Mouse (Mus musculus) testis, postnatal 14 days (tissue): Measurements from ENCODE around the gene Apol10a.
"Not testable (repeated sequence)": the region's sequence is repeated elsewhere in the genome, so short reads cannot be mapped to it uniquely, and the experiment has no call there.

Source experiments
- DNase-seq: peaks from one replicate; pipeline ENCODE4 v3.0.0; 2021; ENCODE audit warnings: low spot score

The Apol10a gene

GRCm38 (mm10) chr15:77476693-77477092 lies at the start of gene Apol10a:
Apol10a (plus strand) TSS chr15:77477047.
- DNase-seq, result not testable (repeated sequence)

GRCm38 (mm10) chr15:77428690-77429448 lies 48.0 kb upstream of the Apol10a start:
- not testable (repeated sequence) for DNase-seq

- not testable (repeated sequence) for DNase-seq
Measured at GRCm38 (mm10) chr15:77444746-77445145, 32.1 kb upstream of the Apol10a start.

- not testable (repeated sequence) for DNase-seq
Measured at GRCm38 (mm10) chr15:77445668-77446067, 31.2 kb upstream of the Apol10a start.

GRCm38 (mm10) chr15:77447392-77447791 lies 29.5 kb upstream of the Apol10a start, which contains the start of gene Apol7b:
Apol7b (minus strand) TSS chr15:77447492.
- DNase-seq, result not testable (repeated sequence)

GRCm38 (mm10) chr15:77449927-77450326 lies 26.9 kb upstream of the Apol10a start:
- not testable (repeated sequence) for DNase-seq

- DNase-seq, result not testable (repeated sequence)
Measured at GRCm38 (mm10) chr15:77474699-77475390, 2.0 kb upstream of the Apol10a start.

- no peak for DNase-seq
Measured at GRCm38 (mm10) chr15:77482140-77482794, 5.4 kb downstream of the Apol10a start.

- DNase-seq, result not testable (repeated sequence)
Measured at GRCm38 (mm10) chr15:77493181-77493580, 16.3 kb downstream of the Apol10a start.

GRCm38 (mm10) chr15:77494694-77495093 lies 17.8 kb downstream of the Apol10a start:
- not testable (repeated sequence) for DNase-seq

- not testable (repeated sequence) for DNase-seq
Measured at GRCm38 (mm10) chr15:77507966-77508365, 31.1 kb downstream of the Apol10a start, which contains the start of gene Apol11a. Apol11a (plus strand) TSS chr15:77508271.

GRCm38 (mm10) chr15:77520596-77520995 lies 43.7 kb downstream of the Apol10a start:
- DNase-seq, result not testable (repeated sequence)

GRCm38 (mm10) chr15:77523186-77523843 lies 46.5 kb downstream of the Apol10a start:
- DNase-seq, result not testable (repeated sequence)

- no peak for DNase-seq
Measured at GRCm38 (mm10) chr15:77533216-77533615, 56.4 kb downstream of the Apol10a start, which contains the start of gene Apol7c. Apol7c (minus strand) TSS chr15:77533316.

GRCm38 (mm10) chr15:77539221-77539620 lies 62.4 kb downstream of the Apol10a start:
- not testable (repeated sequence) for DNase-seq
